Mouse (Mus musculus): ENCODE results near the gene Sirt6.
A peak's percentile ranks its signal among the peaks of the same experiment; 100 is the strongest.

Sirt6 gene

DNA sequence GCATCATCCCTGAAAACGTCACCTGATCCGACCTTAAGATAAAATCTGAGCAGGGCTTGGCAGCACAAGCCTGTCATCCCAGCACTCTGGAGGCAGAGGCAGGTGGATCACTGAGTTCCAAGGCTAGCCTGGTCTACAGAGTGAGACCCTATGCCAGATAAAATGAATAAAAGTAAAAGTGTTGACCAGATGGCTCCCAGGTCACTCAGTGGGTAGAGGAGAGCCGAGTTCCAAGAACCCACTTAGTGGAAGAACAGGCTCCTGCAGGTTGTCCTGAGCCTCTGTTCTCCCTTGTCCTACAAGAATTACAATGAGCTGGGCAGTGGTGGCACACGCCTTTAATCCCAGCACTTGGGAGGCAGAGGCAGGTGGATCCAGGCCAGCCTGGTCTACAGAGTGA, 34.4 kb downstream of the Sirt6 start:
- no peak for DNase-seq (ENCODE audit: low spot score)

DNA sequence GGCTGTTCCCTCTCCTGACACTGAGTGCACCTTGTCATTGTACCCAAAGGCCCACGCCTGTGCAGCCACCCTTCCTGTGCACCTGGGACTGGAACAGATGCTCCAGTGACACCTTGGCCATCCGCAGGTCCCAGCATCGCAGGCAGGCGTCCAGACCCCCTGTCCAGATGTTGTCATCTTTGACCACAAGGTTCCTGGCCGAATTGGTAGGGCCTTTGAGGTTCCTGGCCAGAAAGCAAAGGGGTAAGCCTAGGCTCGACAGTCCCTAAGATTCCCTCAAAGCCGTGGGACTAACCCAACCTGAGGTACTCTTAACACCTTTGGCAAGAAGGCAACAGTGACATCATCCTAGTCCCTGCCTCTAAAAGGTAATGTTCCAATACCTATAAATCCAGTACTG, 35.0 kb downstream of the Sirt6 start:
- no peak for DNase-seq (ENCODE audit: low spot score)

DNA sequence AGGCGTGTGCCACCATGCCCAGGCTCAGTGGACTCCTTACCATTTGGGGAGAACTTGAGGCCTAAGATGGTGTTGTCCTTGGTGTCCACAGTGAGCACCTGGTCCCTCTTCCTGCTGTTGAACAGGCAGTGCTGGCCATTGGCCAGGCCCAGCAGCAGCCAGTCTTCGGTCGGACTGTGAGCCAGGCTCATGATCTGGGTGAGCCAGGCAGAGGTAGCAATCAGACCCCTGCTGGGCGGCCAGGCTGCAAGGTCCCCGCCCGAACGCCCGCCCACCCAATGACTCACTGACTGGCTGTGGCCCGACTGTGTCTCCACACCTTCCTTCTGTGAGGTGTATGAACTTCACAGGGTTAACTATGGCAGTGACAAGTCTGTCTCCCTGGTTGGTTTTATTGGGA, 35.8 kb downstream of the Sirt6 start:
- no peak for DNase-seq (ENCODE audit: low spot score)

DNA sequence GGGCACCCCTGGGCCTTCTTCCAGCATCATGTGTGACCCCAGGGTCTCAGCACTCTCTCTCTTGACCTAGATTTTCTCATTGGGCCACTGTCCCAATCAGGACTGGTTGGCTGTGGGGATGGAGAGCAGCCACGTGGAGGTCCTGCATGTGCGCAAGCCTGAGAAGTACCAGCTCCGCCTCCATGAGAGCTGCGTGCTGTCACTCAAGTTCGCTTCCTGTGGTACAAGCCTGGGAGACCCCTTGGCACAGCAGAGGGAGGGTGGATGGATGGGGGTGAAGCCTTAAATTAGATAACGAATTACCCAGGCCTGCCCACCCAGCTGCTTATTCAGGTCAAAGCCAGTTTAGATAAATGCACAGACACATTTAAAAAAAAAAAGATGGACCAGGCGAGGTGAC, 38.9 kb downstream of the Sirt6 start:
- no peak for DNase-seq (ENCODE audit: low spot score)

DNA sequence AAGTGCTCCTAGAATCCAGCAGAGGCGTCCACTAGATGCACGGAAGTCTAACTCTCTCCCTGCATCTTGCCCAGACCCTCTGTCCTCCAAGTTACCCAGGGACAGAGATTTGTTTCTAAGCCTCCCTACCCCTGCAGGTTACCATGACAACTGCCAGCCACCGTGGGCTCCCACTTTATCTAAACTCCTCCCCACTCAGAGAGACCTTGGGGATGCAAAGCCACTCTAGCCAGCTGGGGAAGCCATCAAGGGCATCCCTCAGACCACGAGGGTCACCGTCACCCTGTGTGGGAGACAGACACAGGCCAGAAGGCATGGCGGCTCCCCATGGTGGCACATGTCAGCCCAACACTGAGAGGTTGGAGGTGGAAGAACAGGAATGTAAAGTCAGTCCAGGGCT, 44.2 kb downstream of the Sirt6 start:
- DNase-seq (ENCODE audit: low spot score): no peak

DNA sequence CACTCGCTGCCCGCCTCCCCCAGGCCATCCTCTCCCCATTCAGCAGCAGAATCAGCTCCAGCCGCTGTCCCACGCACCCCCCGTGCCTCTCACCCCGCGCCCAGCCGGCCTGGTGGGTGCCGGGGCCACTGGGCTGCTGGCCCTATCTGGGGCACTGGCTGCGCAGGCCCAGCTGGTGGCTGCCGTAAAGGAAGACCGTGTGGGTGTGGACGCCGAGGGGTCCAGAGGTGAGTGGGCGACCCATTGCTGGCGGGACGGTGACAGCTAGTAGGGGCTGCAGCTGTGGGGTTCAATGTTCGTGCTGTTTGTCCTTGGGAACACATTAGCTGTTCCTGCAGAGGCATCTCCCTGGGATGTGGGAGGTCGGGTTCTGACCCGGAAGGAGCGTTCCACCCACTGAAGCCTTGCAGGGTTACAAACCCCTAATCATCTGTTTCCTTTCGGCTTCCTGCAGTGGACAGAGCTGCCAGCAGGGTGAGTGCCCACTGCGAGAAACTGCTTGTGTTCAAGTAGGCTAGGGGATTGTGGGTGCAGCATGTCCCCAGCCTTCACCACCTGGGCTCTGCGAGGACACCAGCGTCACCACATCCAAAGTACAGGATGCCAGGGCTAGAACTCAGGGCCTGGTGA, 47.0 kb downstream of the Sirt6 start:
- no peak for DNase-seq (ENCODE audit: low spot score)

DNA sequence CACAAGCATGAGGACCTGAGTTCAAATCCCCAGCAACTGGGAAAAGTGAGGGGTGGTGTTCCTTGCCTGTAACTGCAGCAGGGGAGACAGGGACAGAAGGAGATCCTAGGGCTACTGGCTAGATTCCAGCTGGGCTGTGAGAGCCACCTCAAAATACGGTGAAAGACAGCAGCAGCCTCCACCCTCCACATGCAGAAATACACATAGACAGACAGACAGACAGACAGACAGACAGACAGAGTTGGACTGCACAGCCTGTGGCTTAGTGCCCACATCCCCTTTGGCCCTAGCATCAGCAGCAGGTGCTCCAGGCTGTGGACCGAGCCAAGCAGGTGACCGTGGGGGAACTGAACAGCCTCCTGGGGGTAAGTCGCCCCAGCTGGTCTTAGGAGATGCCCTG, 47.6 kb downstream of the Sirt6 start:
- DNase-seq (ENCODE audit: low spot score): no peak

DNA sequence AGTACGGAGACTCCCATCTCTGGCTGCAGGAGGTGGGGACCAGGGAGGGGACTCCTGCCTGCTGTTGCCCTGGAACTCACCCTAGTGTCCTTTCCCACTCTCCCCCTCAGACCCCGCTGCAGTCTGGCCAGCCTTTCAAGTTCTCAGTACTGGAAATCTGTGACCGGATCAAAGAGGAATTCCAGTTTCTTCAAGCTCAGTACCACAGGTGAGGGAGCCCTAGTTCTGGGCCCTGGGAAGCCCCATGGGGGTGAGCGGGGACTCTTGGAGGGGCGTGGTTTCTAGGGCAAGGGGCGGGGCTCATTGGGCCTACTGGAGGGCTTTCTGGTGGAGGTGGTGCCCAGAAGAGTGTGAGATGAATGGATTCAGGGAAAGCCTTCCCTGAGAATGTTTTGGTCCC, 51.9 kb downstream of the Sirt6 start:
- DNase-seq (ENCODE audit: low spot score): no peak

DNA sequence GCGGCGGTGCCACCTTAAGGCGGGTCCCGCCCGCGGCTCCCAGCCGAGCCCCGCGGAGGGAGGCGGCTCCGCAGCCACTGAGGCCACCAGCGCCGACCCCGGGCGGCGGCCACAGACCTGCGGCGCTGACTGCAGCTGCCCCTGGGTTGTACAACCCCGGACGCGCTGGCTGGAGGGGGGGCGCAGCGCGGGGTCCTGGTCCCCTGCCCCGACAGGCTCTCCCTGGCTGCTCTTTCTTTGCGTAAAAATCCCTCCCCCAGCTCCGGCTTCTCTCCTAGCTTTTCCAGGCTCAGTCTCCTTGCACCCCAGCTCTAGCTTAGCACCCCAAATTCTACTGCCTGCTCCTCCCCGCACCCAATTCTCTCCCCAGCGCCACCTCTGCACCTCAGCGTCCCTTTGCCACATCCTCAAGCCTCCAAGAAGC, 52.4 kb downstream of the Sirt6 start:
- peak; percentile 57 for DNase-seq (ENCODE audit: low spot score)

DNA sequence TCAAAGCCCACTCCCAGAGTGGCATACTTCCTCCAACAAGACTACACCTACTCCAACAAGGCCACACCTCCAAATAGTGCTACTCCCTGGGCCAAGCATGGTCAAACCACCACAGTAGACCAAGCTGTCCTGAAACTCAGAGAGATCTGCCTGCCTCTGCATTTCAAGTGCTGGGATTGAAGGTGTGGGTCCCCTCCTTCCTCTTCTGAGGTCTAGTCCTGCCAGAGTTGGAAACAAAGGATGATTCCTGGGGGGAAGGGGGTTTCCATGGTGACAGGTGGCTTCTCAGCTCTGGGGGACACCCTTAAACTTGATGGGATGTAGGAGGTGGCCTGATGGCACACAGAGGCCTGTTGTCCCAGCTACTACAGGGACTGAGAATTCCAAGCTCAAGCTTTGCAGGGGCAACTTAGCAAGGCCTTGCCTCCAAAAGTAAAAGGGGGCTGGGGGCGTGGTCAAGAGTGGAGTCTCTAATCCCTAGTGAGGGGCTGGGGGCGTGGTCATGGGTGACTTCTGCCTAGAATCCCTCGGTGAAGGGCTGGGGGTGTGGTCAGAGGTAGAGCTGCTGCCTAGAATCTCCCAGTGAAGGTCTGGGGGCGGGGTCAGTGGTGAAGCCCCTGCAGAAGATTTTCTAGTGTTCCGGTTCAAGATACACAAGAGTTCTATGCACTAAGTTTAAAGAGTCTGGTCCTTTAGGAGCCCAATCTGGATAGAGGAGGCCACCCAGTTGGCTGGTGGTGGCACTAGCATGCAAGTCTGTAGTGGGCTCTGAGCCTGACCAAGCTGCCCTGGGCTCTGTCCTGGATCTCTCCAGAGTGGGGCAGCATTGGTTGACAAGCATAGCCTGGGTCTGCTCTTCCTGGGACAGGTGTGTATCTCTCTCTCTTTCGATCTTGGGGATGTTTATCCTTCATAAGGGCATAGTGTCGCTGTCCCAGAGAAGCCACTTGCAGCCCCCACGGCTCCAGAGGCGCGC, 53.2 kb downstream of the Sirt6 start, which contains the start of gene Tle2:
Gene Tle2 (plus strand): TSS at position 481 of the 976 bp plus-strand sequence.
- peak; percentile 39 for DNase-seq (ENCODE audit: low spot score)

DNA sequence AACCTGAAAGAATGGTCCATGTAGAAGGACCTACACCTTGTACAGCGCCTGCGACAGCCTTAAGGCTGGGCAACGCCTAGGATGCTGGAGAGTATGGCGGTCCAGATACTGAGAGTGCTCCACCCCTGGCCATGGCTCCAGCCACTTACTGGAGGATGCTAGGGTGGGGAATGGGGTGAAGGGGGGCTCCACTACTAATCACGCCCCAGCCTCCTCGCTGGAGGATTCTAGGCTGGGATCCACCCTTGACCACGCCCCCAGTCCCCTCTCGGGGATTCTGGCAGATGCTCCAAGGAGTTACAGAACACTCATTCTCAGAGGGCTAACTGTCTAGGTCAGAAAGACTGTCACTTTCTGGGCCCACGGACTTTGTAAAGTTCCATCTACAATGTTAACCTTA, 54.6 kb downstream of the Sirt6 start:
- DNase-seq (ENCODE audit: low spot score): no peak

DNA sequence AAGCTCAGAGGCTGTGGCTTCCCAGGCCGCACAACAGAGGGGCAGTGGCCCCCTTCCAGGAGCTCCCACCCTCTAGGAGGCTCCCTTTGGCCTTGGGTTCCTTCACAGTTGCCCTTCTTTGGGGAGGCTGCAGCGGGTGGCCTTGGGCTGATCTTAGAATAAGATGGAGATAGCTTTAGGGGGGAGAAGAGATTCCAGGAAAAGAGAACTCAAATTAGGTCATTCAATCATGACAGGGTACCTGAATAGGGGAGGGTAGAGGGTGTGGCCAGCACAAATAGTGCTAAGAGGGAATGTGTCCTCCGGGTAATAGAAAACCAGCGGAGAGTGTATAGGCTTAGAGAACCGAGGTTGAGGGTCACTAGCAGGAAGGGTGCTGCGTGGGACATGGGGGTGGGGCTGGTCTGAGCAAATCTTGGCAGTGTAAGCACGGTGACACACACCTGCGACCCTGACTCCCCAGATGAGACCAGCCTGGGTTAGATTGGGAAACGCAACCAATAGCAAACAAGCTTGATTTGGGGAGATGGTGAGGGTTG, 55.4 kb downstream of the Sirt6 start:
- DNase-seq (ENCODE audit: low spot score): no peak

Measured in embryo, embryonic 10 days (tissue).